Mouse (Mus musculus): Measurements from ENCODE around the gene P2rx4. TPM values are rescaled to one million over a fixed set of nuclear protein-coding genes. Genes with fewer than 3 reads are reported as not detected.
A peak's percentile ranks its signal among the peaks of the same experiment; 100 is the strongest.

Gene P2rx4
- polyA plus RNA-seq, 1 experiment from 2014 or later: 20.8 TPM

DNA sequence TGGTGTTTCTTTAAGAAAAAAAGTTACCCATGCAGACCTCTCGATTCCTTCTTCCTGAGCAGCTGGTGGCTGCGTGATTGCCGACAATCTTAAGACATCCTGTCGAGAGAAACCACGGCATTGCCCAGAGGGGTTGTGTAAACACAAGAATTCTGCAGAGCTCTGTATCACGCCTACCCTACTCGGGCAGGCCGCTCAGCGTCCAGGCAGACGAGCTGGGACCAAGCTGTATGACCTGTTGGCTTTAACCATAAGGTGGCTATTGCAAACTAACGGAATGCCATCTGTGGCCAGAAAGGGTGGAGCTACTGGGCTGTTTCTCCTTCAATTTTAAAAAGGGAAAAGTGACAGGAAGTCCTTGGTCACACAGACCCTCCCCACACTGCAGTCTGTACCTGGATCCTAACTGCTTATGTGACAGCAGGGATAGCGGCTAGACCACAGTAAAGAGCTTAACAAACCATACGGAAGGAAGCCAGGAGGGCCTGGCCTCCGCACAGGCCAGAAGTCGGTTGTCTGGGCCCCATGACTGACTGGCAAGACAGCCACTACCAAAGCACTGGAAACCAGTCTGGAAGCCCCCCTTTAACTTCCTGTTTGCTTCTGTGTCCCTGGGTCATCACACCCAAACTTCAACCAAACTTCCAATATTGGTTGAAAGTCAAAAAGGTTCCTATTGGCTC, 24.8 kb downstream of the P2rx4 start:
- H3K9me3 ChIP-seq (ENCODE audit: control insufficient read depth, low read length): no peaks in the 10 kb centered on the region
- peaks cover 3% of the 10 kb centered on the region for H3K36me3 ChIP-seq (ENCODE audit: control insufficient read depth, insufficient read depth, low read length)
- H3K9ac ChIP-seq (ENCODE audit: low read depth, low read length): no peak overlapping the region
- no peak overlapping the region for H3K4me3 ChIP-seq (ENCODE audit: low read length)
- 71% methylated on average over 15 of the region's 15 CpGs for WGBS
- H3K4me1 ChIP-seq (ENCODE audit: control insufficient read depth, insufficient read depth, low read depth, low read length): no peaks in the 10 kb centered on the region
- no peak for ATAC-seq
- H3K27me3 ChIP-seq (replicated peaks; ENCODE audit: control insufficient read depth, insufficient read depth, low read length): no peaks in the 10 kb centered on the region
- H3K4me2 ChIP-seq (ENCODE audit: low read length): no peak overlapping the region
- H3K27ac ChIP-seq (ENCODE audit: low read depth, low read length): no peak overlapping the region

GRCm38 (mm10) chr5:122733881-122734280, 26.5 kb downstream of the P2rx4 start:
- WGBS: 44% methylated on average over 17 of the region's 17 CpGs
- no peaks in the 10 kb centered on the region for H3K9me3 ChIP-seq (ENCODE audit: control insufficient read depth, low read length)
- H3K4me2 ChIP-seq (ENCODE audit: low read length): peak overlapping the region; percentile 29; the same call in 1 of the 2 replicates
- H3K4me3 ChIP-seq (ENCODE audit: low read length): no peak overlapping the region; the same call in 1 of the 2 replicates
- no peaks in the 10 kb centered on the region for H3K4me1 ChIP-seq (ENCODE audit: control insufficient read depth, insufficient read depth, low read depth, low read length)
- no peak overlapping the region for H3K9ac ChIP-seq (ENCODE audit: low read depth, low read length)
- ATAC-seq: no peak
- no peaks in the 10 kb centered on the region for H3K27me3 ChIP-seq (replicated peaks; ENCODE audit: control insufficient read depth, insufficient read depth, low read length)
- no peak overlapping the region for H3K27ac ChIP-seq (ENCODE audit: low read depth, low read length)
- peaks cover 4% of the 10 kb centered on the region for H3K36me3 ChIP-seq (ENCODE audit: control insufficient read depth, insufficient read depth, low read length)

DNA sequence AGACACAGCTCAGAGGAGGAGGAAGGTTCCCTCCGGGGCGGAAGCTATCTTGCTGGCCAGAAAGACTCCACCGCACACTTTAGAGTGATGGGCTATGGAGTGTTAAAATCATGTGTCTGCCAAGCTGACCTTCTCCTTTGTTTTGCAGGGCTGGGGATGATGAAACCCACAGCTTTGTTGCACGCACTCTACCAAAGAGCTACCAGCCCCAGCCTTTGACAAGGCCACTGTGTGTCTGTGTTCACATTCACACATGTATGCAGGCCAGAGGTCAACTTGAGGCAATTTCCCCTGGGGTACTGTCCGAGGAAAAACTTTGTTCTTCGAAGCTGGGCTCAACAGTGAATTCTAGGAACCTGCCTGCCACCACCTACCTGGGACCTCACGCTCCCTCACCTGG, 28.5 kb downstream of the P2rx4 start:
- Histone ChIP-seq H3K27ac (ENCODE audit: low read depth, low read length) (no peak overlapping the region), H3K9me3 (ENCODE audit: control insufficient read depth, low read length) (no peaks in the 10 kb centered on the region), H3K36me3 (ENCODE audit: control insufficient read depth, insufficient read depth, low read length) (peaks cover 5% of the 10 kb centered on the region), H3K9ac (ENCODE audit: low read depth, low read length) (no peak overlapping the region), H3K4me1 (ENCODE audit: control insufficient read depth, insufficient read depth, low read depth, low read length) (no peaks in the 10 kb centered on the region), H3K27me3 (replicated peaks; ENCODE audit: control insufficient read depth, insufficient read depth, low read length) (no peaks in the 10 kb centered on the region), H3K4me3 (ENCODE audit: low read length) (no peak overlapping the region), H3K4me2 (ENCODE audit: low read length) (no peak overlapping the region)
- no peak for ATAC-seq
- 90% methylated on average over 7 of the region's 7 CpGs for WGBS

DNA sequence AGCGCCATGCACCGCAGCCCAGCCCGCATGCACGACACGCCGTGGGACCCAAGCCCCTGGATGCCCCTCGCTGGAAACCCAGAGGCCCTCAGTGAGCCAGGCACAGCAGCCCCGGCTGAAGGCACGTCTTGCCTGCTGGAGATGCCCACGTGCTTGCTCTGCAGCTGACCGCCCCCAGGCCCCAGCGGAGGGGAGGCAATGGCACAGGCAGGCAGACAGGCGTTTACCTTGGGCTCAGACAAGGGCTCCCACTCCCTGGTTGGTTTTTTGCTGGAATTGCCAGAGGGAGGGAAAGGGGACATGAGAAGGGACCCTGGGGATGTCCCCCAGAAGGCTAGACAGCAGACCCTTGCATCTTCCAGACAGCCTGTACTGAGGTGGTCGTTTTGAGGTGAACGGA, 29.4 kb downstream of the P2rx4 start:
- no peak for ATAC-seq
- WGBS: 89% methylated on average over 15 of the region's 15 CpGs
- H3K36me3 ChIP-seq (ENCODE audit: control insufficient read depth, insufficient read depth, low read length): peaks cover 12% of the 10 kb centered on the region

GRCm38 (mm10) chr5:122743880-122744422, 36.6 kb downstream of the P2rx4 start:
- Histone ChIP-seq H3K4me2 (ENCODE audit: low read length) (no peak overlapping the region), H3K36me3 (ENCODE audit: control insufficient read depth, insufficient read depth, low read length) (peaks cover 39% of the 10 kb centered on the region), H3K9ac (ENCODE audit: low read depth, low read length) (no peak overlapping the region), H3K4me3 (ENCODE audit: low read length) (no peak overlapping the region), H3K27me3 (replicated peaks; ENCODE audit: control insufficient read depth, insufficient read depth, low read length) (no peaks in the 10 kb centered on the region), H3K9me3 (ENCODE audit: control insufficient read depth, low read length) (no peaks in the 10 kb centered on the region), H3K4me1 (ENCODE audit: control insufficient read depth, insufficient read depth, low read depth, low read length) (no peaks in the 10 kb centered on the region), H3K27ac (ENCODE audit: low read depth, low read length) (no peak overlapping the region)
- no peak for ATAC-seq
- WGBS: 81% methylated on average over 13 of the region's 13 CpGs

More for the DNA sequence above, 29.4 kb downstream of the P2rx4 start:
- Histone ChIP-seq H3K9ac (ENCODE audit: low read depth, low read length) (no peak overlapping the region), H3K27ac (ENCODE audit: low read depth, low read length) (no peak overlapping the region), H3K27me3 (replicated peaks; ENCODE audit: control insufficient read depth, insufficient read depth, low read length) (no peaks in the 10 kb centered on the region), H3K9me3 (ENCODE audit: control insufficient read depth, low read length) (no peaks in the 10 kb centered on the region), H3K4me3 (ENCODE audit: low read length) (no peak overlapping the region), H3K4me1 (ENCODE audit: control insufficient read depth, insufficient read depth, low read depth, low read length) (no peaks in the 10 kb centered on the region), H3K4me2 (ENCODE audit: low read length) (no peak overlapping the region)

- Histone ChIP-seq H3K36me3 (ENCODE audit: control insufficient read depth, insufficient read depth, low read length) (peaks cover 33% of the 10 kb centered on the region), H3K4me2 (ENCODE audit: low read length) (no peak overlapping the region), H3K9me3 (ENCODE audit: control insufficient read depth, low read length) (no peaks in the 10 kb centered on the region), H3K4me3 (ENCODE audit: low read length) (no peak overlapping the region), H3K4me1 (ENCODE audit: control insufficient read depth, insufficient read depth, low read depth, low read length) (no peaks in the 10 kb centered on the region), H3K9ac (ENCODE audit: low read depth, low read length) (no peak overlapping the region), H3K27ac (ENCODE audit: low read depth, low read length) (no peak overlapping the region), H3K27me3 (replicated peaks; ENCODE audit: control insufficient read depth, insufficient read depth, low read length) (no peaks in the 10 kb centered on the region)
- WGBS: 80% methylated on average over 7 of the region's 7 CpGs
- ATAC-seq: no peak
Observed at GRCm38 (mm10) chr5:122747950-122748349, 40.6 kb downstream of the P2rx4 start.

- Histone ChIP-seq H3K4me2 (ENCODE audit: low read length) (no peak overlapping the region), H3K4me1 (ENCODE audit: control insufficient read depth, insufficient read depth, low read depth, low read length) (no peaks in the 10 kb centered on the region), H3K36me3 (ENCODE audit: control insufficient read depth, insufficient read depth, low read length) (peaks cover 24% of the 10 kb centered on the region), H3K4me3 (ENCODE audit: low read length) (no peak overlapping the region), H3K27ac (ENCODE audit: low read depth, low read length) (no peak overlapping the region), H3K9me3 (ENCODE audit: control insufficient read depth, low read length) (no peaks in the 10 kb centered on the region), H3K27me3 (replicated peaks; ENCODE audit: control insufficient read depth, insufficient read depth, low read length) (no peaks in the 10 kb centered on the region), H3K9ac (ENCODE audit: low read depth, low read length) (no peak overlapping the region)
- 92% methylated on average over 16 of the region's 16 CpGs for WGBS
- no peak for ATAC-seq
Observed at GRCm38 (mm10) chr5:122754477-122754876, 47.1 kb downstream of the P2rx4 start.

- no peak for ATAC-seq
- Histone ChIP-seq H3K36me3 (ENCODE audit: control insufficient read depth, insufficient read depth, low read length) (peaks cover 24% of the 10 kb centered on the region), H3K9ac (ENCODE audit: low read depth, low read length) (no peak overlapping the region), H3K4me2 (ENCODE audit: low read length) (no peak overlapping the region), H3K9me3 (ENCODE audit: control insufficient read depth, low read length) (no peaks in the 10 kb centered on the region), H3K27ac (ENCODE audit: low read depth, low read length) (no peak overlapping the region), H3K4me1 (ENCODE audit: control insufficient read depth, insufficient read depth, low read depth, low read length) (no peaks in the 10 kb centered on the region), H3K27me3 (replicated peaks; ENCODE audit: control insufficient read depth, insufficient read depth, low read length) (no peaks in the 10 kb centered on the region), H3K4me3 (ENCODE audit: low read length) (no peak overlapping the region)
- 98% methylated on average over 4 of the region's 4 CpGs for WGBS
Observed at GRCm38 (mm10) chr5:122755620-122756019, 48.3 kb downstream of the P2rx4 start.

DNA sequence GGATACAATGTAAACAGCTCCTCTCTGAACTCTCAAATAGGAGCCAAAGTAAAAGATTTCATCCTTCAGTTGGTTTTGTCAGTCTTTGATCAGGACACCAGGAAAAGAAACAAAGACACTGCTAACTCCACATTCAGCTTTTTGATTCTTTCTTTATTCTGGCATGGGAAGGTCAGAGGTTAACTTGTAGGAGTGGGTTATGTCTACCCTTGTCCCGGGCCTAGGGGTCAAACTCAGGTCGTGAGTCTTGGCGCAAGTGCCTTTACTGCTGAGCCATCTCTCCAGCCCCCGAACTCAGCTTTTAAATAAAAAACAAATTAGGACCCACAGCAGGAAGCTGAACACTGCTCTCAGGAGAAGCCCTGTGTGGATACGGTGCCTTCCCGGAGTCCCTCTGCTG, 48.8 kb downstream of the P2rx4 start:
- Histone ChIP-seq H3K4me3 (ENCODE audit: low read length) (no peak overlapping the region), H3K4me2 (ENCODE audit: low read length) (no peak overlapping the region), H3K9ac (ENCODE audit: low read depth, low read length) (no peak overlapping the region), H3K27ac (ENCODE audit: low read depth, low read length) (no peak overlapping the region), H3K9me3 (ENCODE audit: control insufficient read depth, low read length) (no peaks in the 10 kb centered on the region), H3K36me3 (ENCODE audit: control insufficient read depth, insufficient read depth, low read length) (peaks cover 24% of the 10 kb centered on the region), H3K27me3 (replicated peaks; ENCODE audit: control insufficient read depth, insufficient read depth, low read length) (no peaks in the 10 kb centered on the region), H3K4me1 (ENCODE audit: control insufficient read depth, insufficient read depth, low read depth, low read length) (no peaks in the 10 kb centered on the region)
- 39% methylated on average over 6 of the region's 6 CpGs for WGBS
- ATAC-seq: no peak
